Mouse (Mus musculus): ENCODE results near the gene Smc1a.
"Not testable (repeated sequence)": the region's sequence is repeated elsewhere in the genome, so short reads cannot be mapped to it uniquely, and the experiment has no call there.

Smc1a gene

DNA sequence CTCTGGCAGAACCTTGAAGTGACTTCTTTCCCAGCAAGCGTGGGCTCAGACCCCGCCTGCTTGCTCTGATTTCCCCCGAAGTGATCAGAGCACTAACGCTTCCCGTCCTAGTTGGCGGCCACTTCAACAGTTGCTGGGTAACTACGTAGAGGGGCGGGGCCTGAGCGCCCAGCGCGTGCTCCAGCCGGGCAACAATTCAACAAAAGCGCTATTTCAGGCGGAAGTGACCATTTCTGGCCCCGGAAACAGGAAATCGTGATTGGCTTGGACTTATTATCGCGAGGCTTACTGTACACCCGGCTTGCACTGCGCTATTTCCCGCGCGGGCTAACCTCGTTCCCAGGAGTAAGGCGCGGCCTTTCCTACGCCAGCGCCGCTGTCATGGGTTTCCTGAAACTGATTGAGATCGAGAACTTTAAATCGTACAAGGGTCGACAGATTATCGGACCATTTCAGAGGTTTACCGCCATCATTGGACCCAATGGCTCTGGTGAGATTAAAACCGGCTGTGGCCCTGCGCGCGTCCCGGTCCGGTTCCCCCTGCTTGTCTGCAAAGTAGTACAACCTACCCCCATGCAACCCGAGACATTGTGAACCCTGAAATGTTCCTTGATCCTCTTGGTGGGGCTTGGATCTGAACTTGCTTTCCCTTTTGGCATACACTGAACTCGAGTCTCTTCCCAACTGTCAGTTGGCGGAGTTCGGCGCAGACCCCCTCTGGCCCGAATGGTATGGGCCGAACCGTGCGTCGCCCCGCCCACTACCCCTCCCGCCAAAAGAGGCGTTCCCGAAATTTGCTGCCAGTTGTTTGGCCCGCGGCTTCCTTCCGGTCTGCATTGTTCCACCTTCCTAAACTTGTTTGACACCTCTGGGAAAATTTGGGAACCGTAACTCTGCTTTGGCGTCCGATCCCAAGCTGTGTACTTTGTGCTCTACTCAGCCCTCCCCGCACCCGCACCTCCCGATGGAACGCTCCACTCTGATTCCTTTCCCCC, at the start of gene Smc1a, which contains the start of gene Ribc1:
Gene Smc1a (plus strand): TSS at position 278 of the 995 bp plus-strand sequence.
Gene Ribc1 (minus strand): TSS at position 145 of the 995 bp plus-strand sequence.
- peak; percentile 41 for DNase-seq (ENCODE audit: low spot score)

DNA sequence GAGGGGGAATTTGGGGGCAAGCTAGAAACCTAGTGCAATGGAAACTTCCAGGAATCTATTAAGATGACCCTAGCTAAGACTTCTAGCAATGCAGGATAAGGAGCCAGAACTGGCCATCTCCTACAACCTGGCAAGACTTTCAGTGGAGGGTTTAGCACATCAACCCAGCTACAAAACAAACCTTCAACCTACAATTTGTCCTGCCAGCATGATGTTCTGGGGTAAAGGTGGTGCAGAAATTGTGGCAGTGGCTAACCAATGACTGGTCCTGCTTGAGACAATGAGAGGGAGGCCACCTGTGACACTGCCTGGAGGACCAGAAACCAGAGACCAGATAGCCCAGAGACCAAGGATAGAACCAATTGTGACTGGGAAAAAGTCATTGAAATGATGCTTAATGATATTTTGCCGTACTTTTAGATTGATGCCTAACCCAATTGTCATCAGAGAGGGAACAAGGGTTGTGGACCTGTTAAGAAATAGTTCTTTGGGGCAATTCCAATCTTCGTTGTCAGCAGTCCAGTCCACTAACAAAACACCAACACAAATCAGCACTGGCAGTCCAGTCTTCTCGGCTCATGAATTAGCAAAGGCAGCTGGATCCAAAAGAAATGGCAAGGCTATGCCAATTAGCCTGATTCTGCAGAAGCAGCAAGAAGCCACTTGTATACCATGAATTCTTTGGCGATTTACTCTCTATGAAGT, 17.1 kb upstream of the Smc1a start:
- DNase-seq (ENCODE audit: low spot score), result no peak

DNA sequence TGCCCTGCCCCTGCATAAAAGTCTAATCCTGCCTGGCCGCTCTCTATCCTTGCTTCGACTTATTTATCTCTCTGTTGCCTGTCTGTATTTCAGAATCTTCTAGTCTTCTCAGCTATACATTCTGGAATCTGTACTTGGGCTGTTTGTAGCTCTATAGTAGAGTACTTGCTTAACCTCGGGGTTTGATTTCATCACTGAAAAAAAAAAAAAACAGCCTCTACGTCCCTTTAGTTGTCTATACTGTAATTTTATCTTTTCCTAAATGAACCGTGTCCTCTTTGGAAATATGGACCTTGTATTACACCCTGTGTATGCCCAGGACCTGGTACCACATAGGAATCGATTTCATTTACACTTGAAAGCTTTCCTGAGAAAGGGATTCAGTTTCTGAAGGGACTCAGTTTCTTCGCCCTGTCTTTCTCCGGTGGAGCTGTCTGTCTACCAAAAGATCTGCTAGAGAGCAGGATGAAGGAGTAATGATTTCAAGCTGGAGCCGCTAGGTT, 15.0 kb upstream of the Smc1a start:
- DNase-seq (ENCODE audit: low spot score), result no peak

DNA sequence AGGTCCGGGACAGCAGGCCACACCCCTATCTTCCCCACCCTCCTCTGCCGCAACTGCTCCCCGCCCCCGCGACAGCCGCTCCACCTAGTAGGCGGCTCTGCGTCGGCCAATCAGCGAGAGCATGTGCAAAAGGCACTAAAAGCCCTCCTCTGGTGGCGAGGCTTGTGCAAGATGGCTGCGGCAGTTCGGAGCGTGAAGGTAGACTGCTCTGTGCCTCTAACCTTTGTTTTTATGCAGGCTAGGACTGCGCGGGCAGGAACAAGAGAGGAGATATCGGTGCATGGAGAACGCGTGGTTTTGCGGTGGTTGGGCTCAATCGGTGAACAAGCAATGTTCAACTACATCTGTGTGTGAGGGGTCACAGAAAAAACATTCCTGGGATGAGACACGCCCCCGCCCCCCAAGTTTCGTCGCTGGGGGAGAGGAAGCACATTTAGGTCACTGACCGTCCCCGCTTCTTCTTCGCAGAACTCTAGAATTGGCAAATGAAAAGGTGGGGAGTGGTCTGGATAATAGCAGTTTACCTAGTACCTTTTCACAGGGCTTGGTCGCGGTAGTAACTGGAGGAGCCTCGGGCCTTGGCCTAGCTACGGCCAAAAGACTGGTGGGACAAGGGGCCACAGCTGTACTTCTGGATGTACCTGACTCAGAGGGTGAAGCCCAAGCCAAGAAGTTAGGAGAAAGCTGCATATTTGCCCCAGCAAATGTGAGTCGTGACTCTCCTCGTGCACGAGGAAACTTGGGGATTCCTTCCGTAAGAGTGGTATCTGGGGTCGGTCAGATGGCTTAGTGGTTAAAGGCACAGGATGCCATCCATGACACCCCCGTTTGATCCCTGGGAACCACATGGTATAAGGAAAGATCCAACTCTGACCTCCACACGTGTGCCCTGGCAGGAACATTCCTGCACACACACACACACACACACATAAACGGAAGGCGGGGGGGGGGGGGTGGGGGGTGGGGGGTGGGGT, 14.2 kb upstream of the Smc1a start, which contains the start of gene Hsd17b10:
Gene Hsd17b10 (plus strand): TSS at position 109 of the 974 bp plus-strand sequence.
- DNase-seq (ENCODE audit: low spot score), result peak; percentile 33

DNA sequence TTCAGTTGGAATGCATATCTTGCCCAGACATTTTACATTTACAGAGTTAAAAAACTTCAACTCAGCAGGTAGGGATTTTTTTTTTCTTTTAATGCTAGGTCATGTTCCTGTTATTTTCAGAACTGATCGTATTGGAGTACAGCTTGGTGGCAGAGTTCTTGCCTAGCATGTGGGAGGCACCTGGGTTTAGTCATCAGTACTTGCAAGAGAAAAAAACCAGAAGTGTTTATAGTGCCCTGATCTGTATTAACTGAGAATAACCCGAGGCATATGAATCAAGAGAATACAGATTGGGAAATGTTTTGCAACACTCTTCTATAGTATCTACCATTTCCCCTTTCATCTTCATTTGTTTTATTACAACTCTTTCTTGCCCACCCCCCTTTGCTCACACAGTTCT, 13.4 kb upstream of the Smc1a start:
- no peak for DNase-seq (ENCODE audit: low spot score)

DNA sequence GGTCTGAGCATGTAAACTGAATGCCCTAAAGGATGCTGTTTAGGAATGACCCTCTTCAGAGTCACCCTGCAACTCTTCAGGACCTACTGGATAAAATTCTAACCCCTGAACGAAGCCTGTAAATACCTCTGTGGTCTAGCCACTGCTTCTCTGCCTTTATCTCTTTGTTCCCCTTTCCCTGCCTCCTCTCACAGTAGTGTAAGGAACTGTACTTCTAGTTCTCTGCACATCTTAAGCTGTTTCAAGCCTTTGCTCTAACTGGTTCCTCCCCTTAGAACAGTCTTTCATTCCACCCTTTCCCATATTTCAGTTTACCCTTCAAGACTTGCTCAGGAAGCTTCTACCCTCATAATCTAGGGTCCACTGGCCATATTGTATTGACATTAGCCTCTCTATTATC, 8.4 kb upstream of the Smc1a start:
- DNase-seq (ENCODE audit: low spot score), result no peak

DNA sequence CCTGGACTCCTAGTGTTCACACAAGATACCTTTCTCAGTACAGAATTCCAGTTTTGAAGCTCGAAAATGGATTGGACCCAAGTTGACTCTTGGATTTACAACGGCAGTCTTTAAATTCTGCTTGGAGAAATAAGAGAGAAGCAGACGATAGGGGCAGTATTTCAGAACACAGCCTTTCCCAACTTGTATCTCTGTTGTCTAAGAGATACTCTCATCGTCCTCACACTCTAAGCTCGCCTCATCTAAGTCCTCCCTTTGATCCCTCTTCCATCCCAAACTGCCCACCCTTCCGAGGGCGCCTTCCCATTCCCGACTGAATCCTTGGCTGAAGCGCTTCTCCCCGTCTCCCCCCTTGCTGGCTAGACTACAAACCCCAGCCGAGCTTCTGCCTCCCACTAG, 477 bp upstream of the Smc1a start:
- no peak for DNase-seq (ENCODE audit: low spot score)

DNA sequence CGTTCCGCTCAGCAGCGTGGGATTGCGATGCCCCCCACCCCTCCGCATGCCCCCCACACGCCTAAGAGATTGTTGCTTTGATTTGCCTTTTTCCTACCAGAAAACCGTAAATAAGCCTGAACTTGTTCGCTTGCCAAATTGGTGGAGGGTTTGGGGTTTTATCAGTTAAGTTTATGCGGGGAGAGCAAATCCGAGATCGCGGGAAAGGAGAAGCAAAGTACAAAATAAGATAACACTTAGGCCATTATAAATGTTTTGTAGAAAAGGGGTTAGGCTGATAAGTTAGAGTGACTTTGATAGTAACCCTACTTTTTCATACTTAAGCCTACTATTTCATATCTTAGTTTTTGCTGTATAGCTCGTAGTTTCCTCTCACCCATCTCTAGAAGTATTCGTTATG, 958 bp downstream of the Smc1a start:
- DNase-seq (ENCODE audit: low spot score), result no peak

DNA sequence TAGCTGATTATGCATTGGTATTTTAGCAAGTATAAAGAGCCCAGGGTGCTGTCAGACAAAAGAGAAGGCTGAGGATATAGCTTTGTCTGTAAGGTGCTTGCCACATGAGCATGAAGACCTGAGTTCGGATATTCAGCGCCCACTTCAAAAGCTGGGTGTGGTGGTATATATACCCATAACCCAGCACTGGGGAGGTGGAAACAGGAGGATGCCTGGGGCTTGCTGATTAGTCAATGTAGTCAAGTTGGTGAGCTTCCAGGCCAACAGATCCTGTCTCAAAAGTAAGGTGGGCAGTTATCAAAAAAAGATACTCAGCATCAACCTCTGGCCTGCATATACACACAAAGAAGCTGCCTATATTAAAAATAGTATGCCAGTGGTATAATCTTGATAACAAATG, 3.1 kb downstream of the Smc1a start:
- no peak for DNase-seq (ENCODE audit: low spot score)

DNA sequence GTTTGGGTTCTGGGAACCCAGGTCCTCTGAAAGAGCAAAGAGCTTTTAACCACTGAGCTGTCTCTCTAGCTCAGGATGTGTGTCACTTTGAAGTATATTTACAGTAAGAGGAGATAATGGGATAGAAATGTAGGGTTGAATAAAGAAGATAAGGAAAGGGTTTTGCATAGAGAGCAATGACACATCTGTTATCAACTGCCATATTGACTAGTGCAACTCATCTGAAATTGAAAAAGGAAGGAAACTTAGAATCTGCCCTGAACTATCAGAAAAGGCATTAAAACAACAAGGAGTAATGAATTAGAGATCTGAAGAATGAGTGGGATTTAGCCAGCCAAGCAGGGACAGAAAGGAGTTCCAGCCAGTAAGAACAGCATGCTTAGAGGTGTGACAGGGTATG, 23.6 kb downstream of the Smc1a start:
- no peak for DNase-seq (ENCODE audit: low spot score)

DNA sequence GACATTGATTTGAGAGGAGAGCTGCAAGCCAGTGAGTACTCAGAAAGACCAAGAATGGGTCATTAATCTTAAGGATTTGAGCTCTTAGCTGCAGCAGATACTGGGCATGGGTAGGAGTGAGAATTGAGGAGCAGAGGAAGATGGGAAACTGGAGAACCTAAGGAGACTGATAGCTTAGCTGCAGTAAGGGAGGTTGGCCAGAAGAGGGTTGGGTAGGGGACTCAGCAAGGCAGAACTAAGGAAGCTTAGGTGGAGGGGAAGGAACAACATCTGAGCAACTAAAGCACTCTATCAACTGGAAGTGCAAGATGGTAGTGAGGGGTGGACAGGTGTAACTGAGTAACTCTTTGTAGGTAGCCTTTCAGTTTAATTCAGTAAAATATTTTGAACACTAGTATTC, 31.0 kb downstream of the Smc1a start:
- no peak for DNase-seq (ENCODE audit: low spot score)

DNA sequence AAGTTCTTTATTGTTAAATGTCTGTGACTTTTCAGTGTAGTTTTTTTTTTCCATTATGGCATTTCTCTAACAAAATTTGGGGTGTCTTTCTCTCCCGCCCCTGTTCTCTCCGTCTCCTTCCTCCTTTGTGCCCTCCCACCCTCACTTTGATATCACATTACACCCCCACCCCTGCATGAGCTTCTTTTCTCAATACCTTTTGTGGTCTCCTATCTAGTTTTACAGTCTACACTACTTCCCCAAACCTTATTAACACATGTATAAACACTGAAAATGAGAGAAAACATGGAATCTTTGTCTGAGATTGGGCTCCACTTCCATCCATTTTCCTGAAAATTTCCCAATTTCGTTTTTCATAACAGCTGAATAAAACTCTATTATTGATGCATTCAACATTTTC, 36.3 kb downstream of the Smc1a start:
- no peak for DNase-seq (ENCODE audit: low spot score)

DNA sequence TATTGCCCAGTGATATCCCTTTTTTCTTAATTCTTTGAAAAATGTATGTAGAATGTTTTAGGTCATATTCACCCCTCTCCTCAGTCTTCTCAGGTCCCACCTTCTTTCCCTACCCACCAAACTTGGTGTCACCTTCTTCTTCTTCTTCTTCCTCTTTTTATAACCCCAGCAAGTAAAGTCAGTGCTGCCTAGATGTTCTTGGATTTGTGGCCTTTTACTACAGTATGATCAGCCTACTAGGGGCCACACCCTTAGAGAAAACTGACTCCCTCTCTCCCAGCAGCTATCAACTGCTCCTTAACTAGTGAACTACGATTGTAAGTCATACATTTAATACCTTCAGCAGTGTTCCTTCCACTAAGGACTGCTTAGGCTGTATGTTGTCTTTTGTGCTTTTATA, 37.9 kb downstream of the Smc1a start:
- DNase-seq (ENCODE audit: low spot score), result no peak

DNA sequence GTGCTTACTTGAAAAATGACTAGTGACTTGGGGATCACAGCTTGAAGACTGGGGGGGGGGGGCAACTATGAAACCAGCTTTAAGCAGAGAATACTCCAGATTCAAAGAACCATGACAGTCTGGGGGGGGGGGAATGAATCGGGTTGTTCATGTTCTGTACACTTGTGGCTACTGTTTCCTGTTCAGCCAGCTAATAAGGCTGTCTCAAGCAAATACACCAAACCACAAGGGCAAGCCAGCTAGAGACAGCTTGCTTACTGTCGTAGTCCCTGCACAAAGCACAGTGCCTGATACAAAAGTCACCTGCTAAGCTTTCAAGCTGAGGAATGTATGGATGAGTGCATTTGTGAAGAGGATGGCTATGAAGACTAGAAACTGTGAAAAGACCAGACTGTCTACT, 49.4 kb downstream of the Smc1a start:
- DNase-seq (ENCODE audit: low spot score), result no peak

DNA sequence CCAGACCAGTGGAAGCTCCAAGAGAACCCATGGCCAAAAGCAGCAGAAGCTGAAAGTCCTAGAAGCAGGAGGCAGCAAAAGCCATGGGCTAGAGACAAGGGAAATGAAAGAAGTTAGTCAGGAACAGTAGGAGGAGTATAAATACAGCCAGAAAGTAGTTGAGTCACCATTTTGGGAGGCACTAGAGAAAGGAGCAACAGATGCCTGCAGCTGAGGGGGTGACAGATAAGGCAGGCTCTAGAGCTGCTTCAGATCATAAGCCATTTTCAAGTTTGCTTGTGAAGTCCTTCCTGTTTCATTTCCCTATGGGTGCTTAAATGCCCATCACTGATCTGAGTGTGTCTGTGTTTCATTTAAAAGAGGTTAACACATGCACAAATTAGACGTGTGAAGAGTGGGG, 51.6 kb downstream of the Smc1a start:
- DNase-seq (ENCODE audit: low spot score), result no peak

DNA sequence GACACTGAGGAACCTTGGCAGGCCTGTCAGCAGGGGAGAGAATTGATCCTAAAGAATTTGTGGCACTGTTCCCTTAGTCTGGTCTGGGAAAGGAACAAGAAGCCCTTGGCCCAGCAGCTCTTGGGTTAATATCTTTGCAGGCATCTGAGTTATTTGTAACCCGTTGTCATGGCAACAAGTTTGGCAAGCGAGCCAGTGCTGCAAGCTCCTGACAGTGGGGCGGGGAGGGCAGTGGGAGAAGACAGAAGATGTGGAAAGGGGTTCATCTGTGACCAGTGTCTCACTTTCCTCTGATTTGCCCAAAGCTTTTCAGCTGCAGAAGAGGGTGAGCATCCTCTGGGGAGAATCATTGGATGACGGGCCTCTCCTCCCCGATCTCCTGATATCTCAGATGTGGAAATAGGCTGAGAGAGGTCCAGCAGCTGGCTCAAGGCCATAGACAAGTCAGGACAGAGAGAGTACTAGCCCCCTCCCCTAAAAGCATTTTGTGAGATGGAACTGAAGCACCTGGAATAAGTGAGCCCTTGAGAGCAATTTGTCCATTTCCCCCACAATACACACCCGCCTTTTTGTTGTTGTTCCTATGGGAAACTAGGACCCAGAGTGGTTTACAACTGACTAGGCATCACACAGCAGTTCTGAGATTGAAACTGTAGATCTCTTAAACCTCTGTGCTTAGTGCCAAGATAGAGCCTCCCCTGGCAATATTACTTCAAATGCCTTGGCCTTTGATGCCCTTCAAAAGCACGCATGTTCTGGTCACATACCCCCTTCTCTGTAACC, 73.8 kb downstream of the Smc1a start:
- DNase-seq (ENCODE audit: low spot score), result not testable (repeated sequence)

DNA sequence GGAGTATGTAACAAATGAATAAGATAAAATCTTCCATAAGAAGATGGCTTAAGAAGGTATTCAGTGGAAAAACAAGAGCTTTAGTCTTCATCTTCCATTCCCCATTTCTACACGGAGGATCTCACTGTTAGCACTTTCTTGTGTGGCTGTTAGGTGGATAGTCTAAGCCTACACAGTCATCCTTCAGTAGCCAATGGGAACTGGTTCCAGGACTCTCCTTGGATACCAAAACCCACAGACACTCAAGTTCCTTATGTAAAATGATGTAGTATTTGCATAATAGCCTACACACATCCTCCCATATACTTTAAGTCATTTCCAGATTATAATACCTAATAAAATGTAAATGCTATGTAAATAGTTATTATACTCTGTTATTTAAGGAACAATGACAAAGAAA, 81.3 kb downstream of the Smc1a start:
- DNase-seq (ENCODE audit: low spot score), result no peak

Measured in urinary bladder, postnatal 10 days (tissue).